Mouse (Mus musculus) spleen, postnatal 0 days (tissue): ENCODE results near the gene Stag1. TPM values are rescaled to one million over a fixed set of nuclear protein-coding genes. Genes with fewer than 3 reads are reported as not detected.

Experiments
- polyA plus RNA-seq: library from polyadenylated mRNA; unstranded; fragments of >200 nt; fragmentation: Nextera tagmentation; extraction: Ambion mirVana; gene quantifications from 2 replicates; pipeline ENCODE4 v1.2.1, GENCODE M21; 2015

The Stag1 gene
- polyA plus RNA-seq: 44.6 and 46.5 TPM in 2 replicates

GRCm38 (mm10) chr9:100597546-100597945 lies at the start of gene Stag1:
Stag1 (plus strand) TSS chr9:100597798.

DNA sequence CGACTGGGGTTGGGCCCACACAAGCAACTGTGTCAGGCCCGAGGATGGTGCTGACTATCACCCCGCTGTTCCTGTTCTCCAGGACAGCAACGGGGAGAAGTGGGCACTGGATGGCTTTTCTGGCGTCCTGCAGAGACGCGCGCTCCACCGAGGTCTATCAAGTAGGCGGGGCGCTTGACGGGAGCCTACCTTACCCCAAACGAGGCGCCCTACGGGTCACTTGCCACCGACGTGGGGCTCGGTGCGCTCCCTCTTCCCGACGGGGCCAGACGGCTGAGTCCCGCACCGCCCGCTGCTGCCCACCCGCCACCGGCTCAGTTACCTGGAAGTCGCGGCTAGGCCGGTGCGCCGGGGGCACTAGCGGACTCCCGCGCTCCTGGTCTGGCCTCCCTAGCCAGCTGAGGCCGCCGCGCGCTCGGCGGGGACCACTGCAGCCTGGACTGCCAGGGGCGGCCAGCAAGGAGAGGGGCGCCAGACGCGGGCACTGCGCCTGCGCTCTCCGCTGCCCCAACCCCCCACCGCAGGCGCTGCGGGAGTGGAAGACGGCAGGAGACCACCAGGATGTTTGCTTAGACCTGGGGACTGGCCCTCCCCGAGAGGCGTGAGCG lies 26.9 kb upstream of the Stag1 start, which contains the start of gene Slc35g2:
Gene Slc35g2, minus strand, starts transcription at position 465 of the 608 bp plus-strand sequence.

Other genes with a start within 250 kb of the Stag1 start
- gene Il20rb, start 111.0 kb upstream of the Stag1 start, polyA plus RNA-seq: 0.85 and 1.5 TPM in 2 replicates
- gene Nck1, start 51.7 kb upstream of the Stag1 start, polyA plus RNA-seq: 35.3 and 40.9 TPM in 2 replicates
- 0.76 and 0.91 TPM in 2 replicates for gene Slc35g2, start 26.7 kb upstream of the Stag1 start, polyA plus RNA-seq